Mouse (Mus musculus) brown adipose tissue, adult 24 weeks (tissue): ENCODE results near the gene C8g. TPM values are rescaled to one million over a fixed set of nuclear protein-coding genes. Genes with fewer than 3 reads are reported as not detected.

Source experiments
- H3K27ac ChIP-seq: fragments of 200-500 bp; replicated peaks from 2 replicates; pipeline ENCODE4 v1.5.1; 2012; ENCODE audit warnings: low read depth, mild to moderate bottlenecking, low read length
- H3K4me1 ChIP-seq: fragments of 200-500 bp; 2 replicates; pipeline ENCODE4 v1.6.1; 2012; ENCODE audit warnings: low read length, mixed read lengths; ENCODE audit not compliant: control insufficient read depth, insufficient read depth, insufficient read length
- H3K4me3 ChIP-seq: fragments of 200-500 bp; 2 replicates; pipeline ENCODE4 v1.5.1; 2012; ENCODE audit warnings: low read depth, mild to moderate bottlenecking, low read length, moderate library complexity; ENCODE audit not compliant: insufficient read depth
- polyA plus RNA-seq: library from polyadenylated mRNA; stranded (reverse); fragments of >200 nt; gene quantifications from 2 replicates; pipeline ENCODE4 v1.2.4, GENCODE M21; 2012; ENCODE audit not compliant: missing spikeins, insufficient read depth, insufficient read length

Gene C8g
- polyA plus RNA-seq, 1 experiment, result 9.2 TPM

GRCm38 (mm10) chr2:25509912-25510311 is 8.4 kb upstream of the C8g start:
- Histone ChIP-seq H3K4me1 (no peaks in the 10 kb centered on the region), H3K27ac (no peak overlapping the region), H3K4me3 (no peak overlapping the region)

DNA sequence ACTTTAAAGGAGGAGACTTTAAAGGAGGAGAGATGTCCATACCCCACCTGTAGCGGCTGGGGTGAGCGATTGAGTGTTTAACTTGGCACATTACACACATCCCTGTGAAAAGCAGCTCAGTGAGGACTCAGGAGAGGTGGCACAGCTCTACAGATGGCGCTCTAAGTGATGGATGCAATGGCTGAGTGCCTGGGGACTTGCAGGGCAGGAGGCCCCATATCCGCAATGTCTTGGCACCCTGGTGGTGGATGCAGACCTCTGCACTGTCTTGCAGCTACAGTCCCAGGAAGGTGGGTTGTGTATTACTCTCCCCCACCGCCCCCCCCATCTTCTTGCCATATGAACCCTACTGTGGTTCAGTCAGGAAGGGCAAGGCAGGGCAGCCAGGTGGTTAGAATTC is 5.4 kb upstream of the C8g start:
- H3K27ac ChIP-seq, result no peak overlapping the region
- peaks cover 3% of the 10 kb centered on the region for H3K4me1 ChIP-seq
- no peak overlapping the region for H3K4me3 ChIP-seq

GRCm38 (mm10) chr2:25505860-25506259 is 4.3 kb upstream of the C8g start:
- no peak overlapping the region for H3K4me3 ChIP-seq
- H3K4me1 ChIP-seq, result peaks cover 8% of the 10 kb centered on the region
- no peak overlapping the region for H3K27ac ChIP-seq

DNA sequence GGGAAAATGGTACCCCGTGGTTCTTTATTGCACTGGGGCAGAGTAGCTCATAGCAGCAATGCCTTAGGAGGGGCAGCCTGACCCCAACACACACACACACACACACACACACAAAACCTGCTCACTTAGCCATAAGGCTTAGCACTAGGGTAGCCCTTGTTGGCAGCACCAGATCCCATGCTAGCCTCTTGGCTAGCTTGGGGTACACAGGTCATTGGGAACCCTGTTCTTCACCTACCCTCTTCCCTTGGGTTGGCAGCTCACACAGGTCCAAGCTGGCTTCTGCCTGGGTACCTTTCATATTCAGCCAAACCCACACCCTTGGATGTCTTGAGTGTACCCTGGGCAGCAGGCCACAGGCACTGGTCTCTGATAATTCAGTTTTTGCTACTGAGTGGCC is 3.5 kb upstream of the C8g start:
- peaks cover 10% of the 10 kb centered on the region for H3K4me1 ChIP-seq
- H3K4me3 ChIP-seq, result no peak overlapping the region
- H3K27ac ChIP-seq, result no peak overlapping the region

- peaks cover 11% of the 10 kb centered on the region for H3K4me1 ChIP-seq
- no peak overlapping the region for H3K27ac ChIP-seq
- H3K4me3 ChIP-seq, result no peak overlapping the region
Measured at GRCm38 (mm10) chr2:25504538-25504937, 3.0 kb upstream of the C8g start.

DNA sequence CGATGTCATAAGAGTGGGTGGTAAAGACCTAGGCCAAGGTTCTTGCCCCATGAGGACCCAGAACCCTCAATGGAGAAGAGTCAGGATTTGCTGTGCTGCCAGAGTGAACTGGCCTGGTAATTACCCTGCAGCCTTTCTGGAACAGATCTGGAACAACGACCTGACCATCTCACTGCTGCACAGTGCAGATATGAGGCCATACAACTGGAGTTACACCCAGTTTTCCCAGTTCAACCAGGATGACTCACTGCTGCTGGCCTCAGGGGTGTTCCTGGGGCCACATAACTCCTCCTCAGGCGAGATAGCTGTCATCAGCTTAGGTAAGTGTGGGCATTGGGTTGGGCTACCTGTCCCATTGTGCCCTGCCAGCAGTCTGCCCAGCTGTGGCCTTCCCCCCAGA is 1.2 kb upstream of the C8g start:
- Histone ChIP-seq H3K27ac (no peak overlapping the region), H3K4me1 (peaks cover 11% of the 10 kb centered on the region), H3K4me3 (no peak overlapping the region)

- Histone ChIP-seq H3K27ac (peak within 1 kb of the TSS; percentile 88), H3K4me3 (peak within 1 kb of the TSS; percentile 89), H3K4me1 (peaks cover 11% of the 10 kb centered on the region)
Measured at GRCm38 (mm10) chr2:25500576-25501405, 728 bp downstream of the C8g start, which contains the start of gene Fbxw5. Fbxw5 (plus strand) TSS chr2:25500750.

DNA sequence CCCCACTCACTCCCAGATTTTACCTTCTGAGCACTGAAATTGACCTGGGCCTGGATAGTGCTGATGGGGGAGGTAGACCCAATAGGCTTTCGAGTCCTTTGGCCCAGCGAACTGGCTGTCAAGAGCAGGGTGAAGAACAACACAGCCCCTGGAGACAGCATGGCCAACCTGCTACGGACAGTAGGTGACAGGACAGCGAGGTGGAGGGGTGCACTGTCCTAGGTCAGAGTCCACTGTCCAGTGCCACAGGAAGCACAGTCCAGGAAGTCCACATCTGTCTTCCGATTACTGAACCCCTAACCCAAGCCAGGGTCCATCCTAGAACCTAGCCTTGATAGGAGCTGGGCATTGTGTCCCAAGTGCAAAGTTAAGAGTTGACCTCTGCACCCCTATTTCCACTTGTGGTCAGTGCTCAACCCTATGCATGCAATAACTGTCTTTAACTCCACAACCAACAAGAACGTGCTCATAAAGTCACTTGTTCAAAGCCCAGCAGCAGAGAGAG is 1.4 kb downstream of the C8g start:
- Histone ChIP-seq H3K4me1 (peaks cover 11% of the 10 kb centered on the region), H3K27ac (peak overlapping the region; percentile 46), H3K4me3 (peak overlapping the region; percentile 63)

DNA sequence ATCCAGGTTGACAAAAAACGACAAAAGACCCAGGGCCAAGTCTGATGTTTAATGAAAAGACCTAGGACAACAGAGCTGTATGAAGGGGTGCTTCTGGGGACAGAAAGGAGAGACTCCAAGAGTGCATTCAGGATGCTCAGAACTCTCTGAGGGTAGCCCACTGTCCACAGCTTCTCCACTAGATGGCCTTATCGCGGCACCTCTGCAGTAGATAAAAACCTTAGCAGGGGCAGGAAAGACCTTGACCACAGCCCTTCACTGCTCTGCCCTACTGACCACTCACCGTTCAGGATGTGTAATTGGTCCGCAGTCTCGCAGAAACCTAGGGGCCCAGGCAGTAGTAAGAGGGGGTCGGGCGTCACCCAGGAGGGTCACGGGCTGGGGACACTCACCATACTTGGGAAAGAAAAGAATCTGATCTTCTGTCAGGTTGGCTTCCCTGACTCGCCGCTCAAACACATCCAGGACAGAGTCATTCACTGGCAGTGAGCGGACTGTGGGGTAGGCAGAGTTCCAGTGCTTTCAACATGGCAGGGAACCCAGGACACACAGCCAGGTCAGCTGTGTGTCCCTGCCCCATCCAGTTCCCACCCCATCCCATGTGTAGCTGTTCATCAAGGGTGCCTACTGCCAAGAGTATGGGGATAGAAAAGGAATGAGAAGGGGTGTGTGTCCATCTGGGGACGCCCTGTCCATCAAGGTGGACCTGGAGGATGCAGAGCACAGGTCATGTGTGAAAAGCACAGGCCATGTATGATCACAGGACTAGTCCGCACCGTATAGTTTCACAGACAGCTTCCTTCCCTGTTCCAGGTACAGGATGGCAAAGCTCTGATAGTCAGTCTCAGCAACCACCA is 2.7 kb downstream of the C8g start:
- Histone ChIP-seq H3K4me3 (no peak overlapping the region), H3K4me1 (peaks cover 11% of the 10 kb centered on the region), H3K27ac (no peak overlapping the region)

GRCm38 (mm10) chr2:25497846-25498575 is 3.5 kb downstream of the C8g start:
- no peak overlapping the region for H3K27ac ChIP-seq
- peaks cover 11% of the 10 kb centered on the region for H3K4me1 ChIP-seq
- H3K4me3 ChIP-seq, result no peak overlapping the region

DNA sequence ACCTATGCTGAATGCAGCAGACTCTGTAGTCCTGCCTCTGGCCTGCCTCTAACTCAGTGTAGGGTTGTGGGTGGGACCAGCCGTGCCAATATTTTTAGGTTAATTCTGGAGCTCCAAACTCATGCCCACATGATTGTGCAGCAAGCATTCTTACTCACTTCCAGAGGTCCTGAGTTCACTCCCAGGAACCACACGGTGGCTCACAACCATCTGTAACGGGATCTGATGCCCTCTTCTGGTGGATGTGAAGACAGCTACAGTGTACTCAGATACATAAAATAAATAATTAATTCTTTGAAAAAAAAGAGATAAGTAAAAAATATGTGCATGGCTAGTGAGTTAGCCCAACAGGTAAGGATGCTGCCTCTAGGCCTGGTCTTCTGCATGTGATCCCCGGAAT is 5.1 kb downstream of the C8g start:
- H3K27ac ChIP-seq, result no peak overlapping the region

DNA sequence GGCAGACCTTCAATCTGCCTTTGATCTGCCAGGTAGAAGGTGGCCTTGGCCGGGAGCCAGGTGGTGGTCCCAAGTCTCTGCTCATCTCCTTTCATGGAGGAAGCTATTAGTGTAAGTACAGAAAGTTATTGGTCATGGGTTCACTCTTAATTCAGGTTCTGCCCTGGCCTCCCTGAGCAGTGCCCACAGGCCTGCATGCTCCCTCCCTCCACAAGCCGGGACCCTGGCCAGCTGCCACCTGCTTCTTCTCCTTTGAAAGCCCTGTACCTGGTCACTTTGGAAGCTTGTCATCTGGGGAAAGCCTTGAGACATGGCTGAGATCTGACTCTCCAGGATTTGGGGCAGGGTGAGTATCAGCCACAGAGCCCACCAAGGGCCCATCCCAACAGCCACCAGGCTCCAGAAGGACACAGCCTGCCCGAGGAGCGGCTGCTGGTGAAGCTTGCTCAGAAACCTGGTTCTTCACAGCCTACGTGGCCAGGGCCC is 8.0 kb downstream of the C8g start, which contains the start of gene Lcn12:
TSS of gene Lcn12 (minus strand) at position 436 of the 486 bp plus-strand sequence.
- no peak within 1 kb of the TSS for H3K27ac ChIP-seq
- no peaks in the 10 kb centered on the region for H3K4me1 ChIP-seq
- H3K4me3 ChIP-seq, result no peak within 1 kb of the TSS

More for the DNA sequence above, 5.1 kb downstream of the C8g start:
- Histone ChIP-seq H3K4me3 (no peak overlapping the region), H3K4me1 (peaks cover 4% of the 10 kb centered on the region)

DNA sequence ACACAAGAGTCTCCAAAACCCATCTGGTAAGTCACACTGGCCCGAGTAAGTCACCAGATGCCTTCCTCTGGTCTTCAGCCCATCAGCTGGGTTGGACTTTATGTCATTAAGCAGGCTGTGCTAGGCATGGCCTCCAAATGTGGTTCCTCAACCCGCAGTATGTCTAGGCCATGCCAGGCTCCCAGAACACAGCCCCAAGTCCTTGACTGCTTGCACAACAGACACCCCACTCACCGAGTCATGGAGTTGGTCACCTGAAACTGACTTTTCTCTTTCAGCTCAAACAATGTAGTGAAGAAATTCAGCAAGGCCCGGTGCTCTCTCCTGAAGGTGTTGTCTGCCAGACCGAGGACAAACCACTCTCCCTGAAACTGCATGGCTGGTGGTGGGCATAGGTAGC is 8.5 kb downstream of the C8g start:
- Histone ChIP-seq H3K4me1 (no peaks in the 10 kb centered on the region), H3K27ac (no peak overlapping the region), H3K4me3 (no peak overlapping the region)

- Histone ChIP-seq H3K27ac (no peak overlapping the region), H3K4me1 (peaks cover 2% of the 10 kb centered on the region; the same call in 1 of the 2 replicates), H3K4me3 (no peak overlapping the region)
Measured at GRCm38 (mm10) chr2:25488671-25489068, 12.8 kb downstream of the C8g start.
